Mouse (Mus musculus): ENCODE measurements around the gene Rgs2.

Gene Rgs2

GRCm38 (mm10) chr1:143982765-143983312 is 21.1 kb downstream of the Rgs2 start:
- DNase-seq: no peak

- DNase-seq: no peak
Measured at GRCm38 (mm10) chr1:143982085-143982764, 21.7 kb downstream of the Rgs2 start.

- no peak for DNase-seq
Measured at GRCm38 (mm10) chr1:143980811-143981210, 23.1 kb downstream of the Rgs2 start.

GRCm38 (mm10) chr1:143974637-143975036 is 29.3 kb downstream of the Rgs2 start:
- DNase-seq: no peak

- no peak for DNase-seq
Measured at GRCm38 (mm10) chr1:143962301-143962700, 41.7 kb downstream of the Rgs2 start.

GRCm38 (mm10) chr1:143960340-143960739 is 43.6 kb downstream of the Rgs2 start:
- DNase-seq: no peak

GRCm38 (mm10) chr1:143956090-143956489 is 47.9 kb downstream of the Rgs2 start:
- DNase-seq: no peak

GRCm38 (mm10) chr1:143952841-143953240 is 51.1 kb downstream of the Rgs2 start:
- no peak for DNase-seq

Measured in lung, postnatal 4 days (tissue).